Mouse (Mus musculus) testis, adult 2 months (tissue): ENCODE data around the gene Cdk6.

ENCODE experiments used
- CTCF ChIP-seq: fragments of 200-500 bp; IDR thresholded peaks from 2 replicates; pipeline ENCODE4 v1.5.1; 2012; ENCODE audit warnings: low read depth, mild to moderate bottlenecking, inconsistent platforms, low read length, moderate library complexity; ENCODE audit not compliant: control insufficient read depth, insufficient read depth, insufficient replicate concordance
- POLR2A ChIP-seq: fragments of 200-500 bp; IDR thresholded peaks from 2 replicates; pipeline ENCODE4 v1.6.1; 2012; ENCODE audit warnings: low read depth, mild to moderate bottlenecking, inconsistent platforms, low read length, moderate library complexity; ENCODE audit not compliant: control insufficient read depth

DNA sequence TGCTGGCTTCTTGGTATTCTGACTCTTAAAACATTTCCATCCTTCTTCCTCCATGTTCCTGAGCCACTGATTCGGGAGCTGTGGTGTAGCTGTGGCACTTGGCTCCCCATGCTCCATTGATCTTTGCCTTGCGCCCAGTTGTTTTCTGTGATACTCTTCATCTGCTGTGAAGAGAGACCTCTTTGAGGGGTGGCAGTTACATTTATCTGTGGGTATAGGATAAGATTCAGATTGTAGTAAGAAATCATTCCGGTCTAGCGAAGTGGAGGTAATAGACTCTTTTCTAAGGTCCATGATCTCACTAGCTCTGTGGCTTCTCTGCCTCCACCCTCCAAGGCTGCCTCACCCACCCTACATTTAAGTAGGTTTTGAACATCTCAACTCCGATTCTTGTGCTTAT is 159.0 kb downstream of the Cdk6 start:
- TF ChIP-seq CTCF, result no peak
- TF ChIP-seq POLR2A, result no peak
